Mouse (Mus musculus) kidney, adult 2 months (tissue): ENCODE measurements at regions not wholly inside any gene's neighbourhood (a gene's known extent, or its start where the extent isn't known, plus 50 kb on each side); places are given as distances from the start of the nearest gene placed in this dataset.

Source experiments
- CTCF ChIP-seq: fragments of 200-500 bp; conservative IDR thresholded peaks from 2 replicates; pipeline ENCODE4 v1.5.1; 2011; ENCODE audit warnings: low read depth, mild to moderate bottlenecking, control low read depth, low read length, moderate library complexity, mixed read lengths; ENCODE audit not compliant: insufficient read depth, insufficient read length
- POLR2A ChIP-seq: fragments of 200-500 bp; IDR thresholded peaks from one replicate; pipeline ENCODE4 v1.6.1; 2011; ENCODE audit warnings: low read depth, low read length, control low read depth

GRCm38 (mm10) chr13:75295818-75296217 is 206.2 kb downstream of the Pcsk1 start:
- TF ChIP-seq CTCF (no peak), POLR2A (no peak)
